Mouse (Mus musculus) lung, adult 2 months (tissue): ENCODE data around the gene Vars. TPM values are rescaled to one million over a fixed set of nuclear protein-coding genes. Genes with fewer than 3 reads are reported as not detected.
"Not testable (repeated sequence)": the region's sequence is repeated elsewhere in the genome, so short reads cannot be mapped to it uniquely, and the experiment has no call there.

Experiments
- DNase-seq: peaks from one replicate; pipeline ENCODE4 v3.0.0; 2022
- H3K4me1 ChIP-seq: fragments of 200-500 bp; 2 replicates; pipeline ENCODE4 v1.6.1; 2011; ENCODE audit warnings: low read length; ENCODE audit not compliant: control insufficient read depth, insufficient read depth
- H3K4me3 ChIP-seq: fragments of 200-500 bp; replicated peaks from 2 replicates; pipeline ENCODE3; 2011; ENCODE audit warnings: low read depth, mild to moderate bottlenecking, control low read depth, low read length; ENCODE audit errors: extremely low read depth
- CTCF ChIP-seq: fragments of 200-500 bp; IDR thresholded peaks from 2 replicates; pipeline ENCODE4 v1.5.1; 2011; ENCODE audit warnings: mild to moderate bottlenecking, low read length, control low read depth; ENCODE audit not compliant: insufficient read depth
- POLR2A ChIP-seq: fragments of 200-500 bp; IDR thresholded peaks from 2 replicates; pipeline ENCODE4 v1.6.1; 2011; ENCODE audit warnings: low read depth, mild to moderate bottlenecking, control low read depth, low read length, borderline replicate concordance; ENCODE audit errors: extremely low read depth
- WGBS: fragments of 180-500 bp; shearing (Covaris S2); methylation state at CpG from one replicate; pipeline ENCODE4 v1.1.7; 2018; 5-methylcytosine and 5-hydroxymethylcytosine counted together
- polyA plus RNA-seq: library from polyadenylated mRNA; depleted of rRNA; stranded (reverse); fragments of >200 nt; gene quantifications from 2 replicates; pipeline ENCODE4 v1.2.3, GENCODE M21; 2012

Gene Vars
- polyA plus RNA-seq, 1 experiment = 119 TPM

- peak overlapping the region; percentile 78 for H3K4me3 ChIP-seq
- peaks cover 8% of the 10 kb centered on the region for H3K4me1 ChIP-seq
- TF ChIP-seq POLR2A (no peak), CTCF (no peak)
- WGBS = 10% methylated on average over 12 of the region's 12 CpGs
- no peak for DNase-seq
These were observed 1.5 kb downstream of the Vars start for GRCm38 (mm10) chr17:35002153-35002865.

DNA sequence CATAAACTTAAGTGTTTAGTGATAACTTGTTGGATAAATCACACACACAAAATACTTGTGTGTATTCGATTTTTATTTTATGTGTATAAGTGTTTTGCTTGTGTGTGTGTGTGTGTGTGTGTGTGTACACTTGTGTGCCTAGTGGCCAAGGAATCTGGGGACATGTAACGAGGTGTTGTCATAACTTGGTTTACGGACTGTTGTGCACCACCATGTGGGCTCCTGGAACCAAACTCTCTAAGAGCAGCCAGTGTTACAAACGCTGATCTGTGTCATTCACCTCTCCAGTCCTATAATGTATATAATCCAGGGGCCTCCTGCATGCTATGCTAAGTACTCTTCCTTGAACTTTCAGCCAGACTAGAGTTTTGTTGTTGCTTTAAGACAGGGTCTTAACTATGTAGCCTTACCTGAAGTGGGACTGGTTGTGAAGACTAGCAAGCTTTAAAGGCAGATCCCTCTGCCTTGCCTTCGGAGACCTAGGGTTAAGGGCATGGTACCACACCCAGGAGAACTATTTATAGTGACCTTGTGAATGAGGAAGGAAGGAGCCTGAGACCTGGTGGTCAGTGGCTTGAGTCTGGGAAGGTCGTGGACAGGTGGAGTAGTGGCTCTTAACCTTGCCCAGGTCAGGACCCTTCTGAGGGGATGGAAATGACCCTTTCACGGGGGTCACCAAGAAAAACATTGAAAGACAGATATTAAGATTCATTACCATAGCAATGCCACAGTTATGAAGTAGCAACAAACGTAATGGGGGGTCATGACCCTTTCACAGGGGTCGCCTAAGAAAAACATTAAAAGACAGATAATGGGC, 2.4 kb downstream of the Vars start:
- TF ChIP-seq CTCF (no peak), POLR2A (no peak)
- WGBS = 52% methylated on average over 9 of the region's 9 CpGs
- Histone ChIP-seq H3K4me1 (peaks cover 8% of the 10 kb centered on the region), H3K4me3 (no peak overlapping the region)
- DNase-seq = no peak

- H3K4me3 ChIP-seq = no peak overlapping the region
- 95% methylated on average over 17 of the region's 17 CpGs for WGBS
- DNase-seq = no peak
- no peak for TF ChIP-seq POLR2A
- no peak for TF ChIP-seq CTCF
- H3K4me1 ChIP-seq = peaks cover 8% of the 10 kb centered on the region
These were observed 3.4 kb downstream of the Vars start for GRCm38 (mm10) chr17:35004075-35004717.

GRCm38 (mm10) chr17:35005158-35005557, 4.4 kb downstream of the Vars start:
- no peak overlapping the region for H3K4me3 ChIP-seq
- no peak for DNase-seq
- TF ChIP-seq CTCF = no peak
- no peak for TF ChIP-seq POLR2A
- WGBS = 95% methylated on average over 10 of the region's 10 CpGs
- H3K4me1 ChIP-seq = peaks cover 8% of the 10 kb centered on the region

DNA sequence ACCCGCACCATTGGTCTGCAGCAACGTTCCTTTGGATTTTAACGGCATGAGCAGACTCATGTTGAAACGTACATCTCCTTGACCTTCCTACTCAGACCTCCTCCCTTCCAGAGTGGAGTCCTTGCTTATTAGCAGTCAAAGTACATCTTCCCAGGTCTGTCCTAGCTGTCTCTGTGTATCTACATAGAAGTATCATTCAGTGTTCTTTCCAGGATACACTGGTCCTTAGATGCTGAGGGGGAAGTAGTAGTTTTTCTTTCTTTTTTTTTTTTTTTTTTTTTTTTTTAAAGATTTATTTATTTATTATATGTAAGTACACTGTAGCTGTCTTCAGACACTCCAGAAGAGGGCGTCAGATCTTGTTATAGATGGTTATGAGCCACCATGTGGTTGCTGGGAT, 5.1 kb downstream of the Vars start:
- DNase-seq, H3K4me3 ChIP-seq, H3K4me1 ChIP-seq: not testable (repeated sequence)
- WGBS = 98% methylated on average over 5 of the region's 5 CpGs

GRCm38 (mm10) chr17:35007387-35007991, 6.7 kb downstream of the Vars start:
- TF ChIP-seq POLR2A = no peak
- TF ChIP-seq CTCF = no peak

DNA sequence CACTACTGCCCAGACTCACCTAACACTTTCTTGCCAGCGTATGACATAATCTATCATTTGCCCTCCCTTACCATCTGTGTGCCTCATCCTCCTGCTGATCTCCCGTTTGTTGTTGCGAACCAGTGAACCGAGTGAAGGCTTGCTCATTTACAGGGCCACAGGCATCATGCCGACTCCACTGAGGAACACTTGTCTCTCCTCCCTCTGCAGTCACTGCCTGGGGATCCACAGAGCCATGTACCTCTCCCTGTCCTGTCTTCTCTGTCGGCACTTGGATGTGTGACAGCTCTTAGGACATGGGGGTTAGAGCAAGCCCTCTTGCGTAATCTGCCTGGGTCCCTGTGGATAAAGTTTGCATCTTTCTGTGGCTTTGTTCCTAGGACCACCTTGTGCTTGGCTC, 8.8 kb downstream of the Vars start:
- no peaks in the 10 kb centered on the region for H3K4me1 ChIP-seq
- H3K4me3 ChIP-seq = no peak overlapping the region
- DNase-seq = no peak
- WGBS = 89% methylated on average over 7 of the region's 7 CpGs
- TF ChIP-seq CTCF (no peak), POLR2A (no peak)

More at GRCm38 (mm10) chr17:35007387-35007991, 6.7 kb downstream of the Vars start:
- WGBS = 90% methylated on average over 7 of the region's 7 CpGs
- no peak for DNase-seq
- H3K4me1 ChIP-seq = peaks cover 4% of the 10 kb centered on the region
- no peak overlapping the region for H3K4me3 ChIP-seq

- Histone ChIP-seq H3K4me1 (no peaks in the 10 kb centered on the region; the same call in 1 of the 2 replicates), H3K4me3 (no peak overlapping the region)
- no peak for DNase-seq
- TF ChIP-seq POLR2A = no peak
- TF ChIP-seq CTCF = no peak
- 95% methylated on average over 8 of the region's 8 CpGs for WGBS
These were observed 10.7 kb downstream of the Vars start for GRCm38 (mm10) chr17:35011440-35011839.

- H3K4me1 ChIP-seq = no peaks in the 10 kb centered on the region; the same call in 1 of the 2 replicates
- WGBS = 84% methylated on average over 13 of the region's 13 CpGs
These were observed 11.6 kb downstream of the Vars start for GRCm38 (mm10) chr17:35012430-35012829.

More at GRCm38 (mm10) chr17:35012430-35012829, 11.6 kb downstream of the Vars start:
- no peak for TF ChIP-seq POLR2A
- no peak overlapping the region for H3K4me3 ChIP-seq
- no peak for DNase-seq
